Mouse (Mus musculus) heart, embryonic 15.5 days (tissue): ENCODE measurements around the gene Cdk10. TPM values are rescaled to one million over a fixed set of nuclear protein-coding genes. Genes with fewer than 3 reads are reported as not detected.
"Not testable (repeated sequence)": the region's sequence is repeated elsewhere in the genome, so short reads cannot be mapped to it uniquely, and the experiment has no call there.

Source experiments
- ATAC-seq: fragments of 200-750 bp; cut with Nextera tagmentation; replicated peaks from 2 replicates; pipeline ENCODE4 v1.8.0; 2017; ENCODE audit warnings: low read depth, moderate TSS enrichment; ENCODE audit not compliant: insufficient number of reproducible peaks, insufficient read depth, low FRiP score
- H3K27ac ChIP-seq: fragments of 300-500 bp; sonication (generic); 2 replicates; pipeline ENCODE4 v1.5.1; 2015; ENCODE audit warnings: mild to moderate bottlenecking, inconsistent platforms
- H3K27me3 ChIP-seq: fragments of 300-500 bp; sonication (generic); 2 replicates; pipeline ENCODE4 v1.6.1; 2015; ENCODE audit warnings: inconsistent platforms
- H3K36me3 ChIP-seq: fragments of 300-500 bp; sonication (generic); 2 replicates; pipeline ENCODE4 v1.6.1; 2015; ENCODE audit warnings: mild to moderate bottlenecking, inconsistent platforms
- H3K4me1 ChIP-seq: fragments of 300-500 bp; sonication (generic); replicated peaks from 2 replicates; pipeline ENCODE4 v1.6.1; 2015; ENCODE audit warnings: inconsistent platforms
- H3K4me2 ChIP-seq: fragments of 300-500 bp; sonication (generic); 2 replicates; pipeline ENCODE4 v1.6.1; 2015; ENCODE audit warnings: inconsistent platforms, mild to moderate bottlenecking, moderate library complexity
- H3K4me3 ChIP-seq: fragments of 300-500 bp; sonication (generic); 2 replicates; pipeline ENCODE4 v1.5.1; 2015; ENCODE audit warnings: mild to moderate bottlenecking, inconsistent platforms
- H3K9ac ChIP-seq: fragments of 300-500 bp; sonication (generic); 2 replicates; pipeline ENCODE4 v1.6.1; 2015; ENCODE audit warnings: mild to moderate bottlenecking, inconsistent platforms
- H3K9me3 ChIP-seq: fragments of 300-500 bp; sonication (generic); replicated peaks from 2 replicates; pipeline ENCODE4 v1.6.1; 2016; ENCODE audit warnings: inconsistent platforms
- WGBS: fragments of 180-500 bp; shearing (Covaris S2); methylation state at CpG from one replicate; pipeline ENCODE4 v1.1.7; 2015; ENCODE audit warnings: mixed read lengths; 5-methylcytosine and 5-hydroxymethylcytosine counted together
- polyA plus RNA-seq: library from polyadenylated mRNA; unstranded; fragments of >200 nt; fragmentation: Nextera tagmentation; extraction: Ambion mirVana; gene quantifications from 2 replicates; pipeline ENCODE4 v1.2.1, GENCODE M21; 2015

The Cdk10 gene
- 17.7 and 20.8 TPM in 2 replicates for polyA plus RNA-seq

DNA sequence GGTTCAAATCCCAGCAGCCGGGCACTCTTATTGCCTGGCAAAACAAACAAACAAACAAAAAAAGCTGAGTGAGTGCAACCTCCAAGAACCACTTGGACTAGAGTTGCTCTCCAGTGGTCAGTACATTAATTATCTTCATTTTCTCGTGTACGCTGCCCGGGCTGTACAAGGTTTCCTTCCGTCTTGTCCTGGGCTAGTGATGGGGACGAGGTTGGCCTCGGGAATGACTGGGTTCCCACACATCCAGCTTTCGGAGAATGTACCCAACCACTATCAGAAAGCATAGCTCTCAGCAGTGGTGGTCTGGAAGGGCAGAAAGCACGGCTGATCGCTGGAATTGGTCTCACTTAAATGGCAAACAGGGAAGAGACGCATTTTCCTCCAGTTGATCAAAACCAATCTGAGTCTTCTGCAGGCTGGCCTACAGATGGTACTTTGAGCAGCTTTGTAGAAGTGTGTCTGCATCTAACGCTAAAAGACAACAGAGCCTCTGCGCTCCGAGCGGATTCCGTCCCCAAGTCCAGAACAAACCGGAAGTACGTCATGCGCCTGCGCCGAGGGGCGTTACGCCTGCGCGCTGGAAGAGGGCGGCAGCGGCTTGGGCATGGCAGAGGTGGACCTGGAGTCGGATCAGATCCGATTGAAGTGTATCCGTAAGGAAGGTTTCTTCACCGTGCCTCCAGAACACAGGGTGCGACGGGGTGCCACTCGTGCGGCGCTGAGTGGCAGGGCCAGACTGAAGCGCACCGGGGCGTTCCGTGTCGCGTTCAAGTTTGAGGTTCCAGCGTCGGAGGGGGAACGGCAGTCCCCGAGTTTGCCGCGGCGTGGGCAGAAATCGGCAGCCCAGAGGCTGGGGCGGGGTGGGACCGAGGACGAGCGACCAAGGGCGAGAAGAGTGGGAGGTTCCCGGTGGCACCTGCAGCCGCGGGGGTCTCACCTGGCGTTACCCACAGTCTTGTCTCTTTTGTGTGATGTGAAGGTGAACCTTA lies at the start of gene Cdk10:
TSS of gene Cdk10 (plus strand) at position 565 of the 989 bp plus-strand sequence.
- Histone ChIP-seq H3K27me3 (no peaks in the 10 kb centered on the region), H3K9ac (peak within 1 kb of the TSS; percentile 83), H3K4me3 (peak within 1 kb of the TSS; percentile 64), H3K36me3 (peaks cover 21% of the 10 kb centered on the region), H3K27ac (peak within 1 kb of the TSS; percentile 82), H3K4me1 (peaks cover 14% of the 10 kb centered on the region), H3K4me2 (peak within 1 kb of the TSS; percentile 90), H3K9me3 (no peaks in the 10 kb centered on the region)
- 3% methylated on average over 59 of the region's 59 CpGs for WGBS
- peak; percentile 76; the same call in 1 of the 2 replicates for ATAC-seq

DNA sequence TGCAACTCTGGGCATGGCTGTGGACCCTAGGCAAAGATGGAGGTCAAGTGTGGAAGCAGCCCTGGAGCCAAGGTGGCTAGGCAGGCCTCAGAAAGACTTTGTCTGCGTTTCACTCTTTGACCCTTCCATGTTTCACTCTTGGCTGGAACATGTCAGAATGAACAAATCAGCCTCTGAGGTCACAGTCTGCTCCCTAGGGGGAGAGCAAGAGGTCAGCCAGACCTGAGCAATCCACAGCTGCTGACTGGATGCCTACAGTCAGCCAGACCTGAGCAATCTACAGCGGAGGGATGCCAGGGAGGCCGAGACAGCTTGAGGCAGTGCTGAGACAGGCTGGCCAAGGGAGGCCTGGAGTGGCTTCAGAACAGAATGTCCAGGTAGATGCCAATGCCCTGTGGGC lies 43.3 kb upstream of the Cdk10 start:
- Histone ChIP-seq H3K4me1 (peaks cover 10% of the 10 kb centered on the region), H3K27ac (no peak overlapping the region), H3K9me3 (no peaks in the 10 kb centered on the region), H3K9ac (no peak overlapping the region), H3K36me3 (no peaks in the 10 kb centered on the region), H3K4me3 (no peak overlapping the region), H3K27me3 (no peaks in the 10 kb centered on the region), H3K4me2 (no peak overlapping the region)
- ATAC-seq, result no peak
- 68% methylated on average over 3 of the region's 3 CpGs for WGBS

DNA sequence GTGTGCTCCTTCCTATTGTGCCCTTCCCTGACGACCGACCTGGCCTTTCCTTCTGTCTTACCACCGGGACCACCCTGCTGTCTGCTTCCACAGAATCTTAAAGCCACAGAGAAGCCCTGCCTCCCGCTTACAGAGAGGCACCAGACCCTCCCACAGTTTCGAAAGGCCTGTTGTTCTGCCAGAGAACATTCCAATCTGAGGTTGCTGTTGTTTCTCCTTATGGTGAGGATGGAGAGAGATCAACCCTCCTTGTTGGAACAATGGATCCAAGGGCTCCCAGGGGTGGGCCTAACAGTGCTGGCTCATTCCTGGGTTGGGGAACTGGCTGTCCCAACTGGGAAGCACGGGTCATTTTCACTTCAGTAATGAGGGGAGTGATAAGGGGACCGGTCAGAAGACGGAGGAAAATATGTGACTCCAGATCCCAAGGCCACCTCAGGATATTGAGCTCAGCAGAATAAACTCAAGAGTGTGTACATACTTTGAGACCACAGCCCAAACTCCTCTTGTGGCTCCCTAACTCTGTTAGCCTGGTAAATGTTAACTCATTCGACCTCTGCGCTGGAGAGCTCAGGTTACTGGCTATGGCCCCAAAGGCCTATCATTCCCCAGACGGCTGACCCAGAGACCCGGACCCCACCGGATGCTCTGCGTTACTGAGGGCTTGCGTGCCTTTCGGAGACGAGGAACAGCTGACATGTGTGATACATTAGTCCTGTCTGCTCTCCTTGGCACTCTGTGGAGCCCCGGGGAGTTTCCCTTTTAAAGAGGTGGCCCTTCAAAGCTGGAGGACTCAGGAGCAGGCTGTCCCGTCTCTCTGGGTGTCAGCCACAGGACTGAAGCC lies 38.9 kb upstream of the Cdk10 start, which contains the start of gene Dpep1:
TSS of gene Dpep1 (plus strand) at position 677 of the 844 bp plus-strand sequence.
- Histone ChIP-seq H3K27me3 (no peaks in the 10 kb centered on the region), H3K9ac (no peak within 1 kb of the TSS), H3K4me2 (no peak within 1 kb of the TSS), H3K27ac (peak within 1 kb of the TSS; percentile 57), H3K4me1 (peaks cover 15% of the 10 kb centered on the region), H3K9me3 (no peaks in the 10 kb centered on the region), H3K4me3 (no peak within 1 kb of the TSS), H3K36me3 (no peaks in the 10 kb centered on the region)
- WGBS, result 27% methylated on average over 19 of the region's 19 CpGs
- ATAC-seq, result peak; percentile 38; the same call in 1 of the 2 replicates

DNA sequence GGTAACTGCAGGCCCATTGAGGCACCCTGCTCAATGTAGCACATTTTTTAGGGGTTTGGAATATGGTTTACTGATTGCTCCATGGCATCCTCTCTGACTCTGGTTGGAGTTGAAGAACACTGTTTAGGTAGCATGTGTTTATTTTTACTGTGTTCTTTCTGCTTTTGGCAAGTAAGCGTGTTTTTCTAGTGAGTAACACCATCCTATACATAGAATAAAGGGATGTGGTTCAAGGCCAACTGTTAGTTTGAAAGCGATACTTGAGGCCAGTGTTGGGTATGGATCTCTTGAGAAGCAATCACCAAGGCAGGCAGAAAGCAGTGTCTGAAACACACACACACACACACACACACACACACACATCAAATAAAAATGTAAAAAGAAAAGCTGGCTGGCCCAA lies 36.6 kb upstream of the Cdk10 start:
- 73% methylated on average over 2 of the region's 2 CpGs for WGBS
- ATAC-seq, result no peak
- Histone ChIP-seq H3K4me3 (no peak overlapping the region), H3K36me3 (no peaks in the 10 kb centered on the region), H3K9ac (no peak overlapping the region), H3K4me1 (peaks cover 15% of the 10 kb centered on the region), H3K4me2 (no peak overlapping the region), H3K27me3 (no peaks in the 10 kb centered on the region), H3K27ac (no peak overlapping the region), H3K9me3 (no peaks in the 10 kb centered on the region)

DNA sequence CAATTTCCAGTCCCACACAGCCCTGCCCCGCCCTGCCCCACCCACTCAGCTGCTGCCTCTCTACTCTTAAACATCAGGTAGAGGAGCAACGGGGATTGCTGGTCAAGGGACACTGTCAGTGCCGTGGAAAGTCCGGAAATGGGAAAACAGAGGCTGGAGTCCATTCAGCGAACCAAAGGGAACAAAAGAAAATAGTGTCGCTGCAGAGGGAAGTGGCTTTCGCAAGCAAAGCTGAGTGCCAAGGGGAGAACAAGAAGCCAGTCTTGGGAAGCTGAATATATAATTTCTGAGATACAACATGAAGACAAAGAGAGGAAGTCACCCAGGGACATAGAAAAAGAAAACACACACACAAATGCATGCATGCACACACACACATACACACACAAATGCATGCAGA lies 35.8 kb upstream of the Cdk10 start:
- H3K9ac ChIP-seq, result no peak overlapping the region
- H3K4me3 ChIP-seq, result no peak overlapping the region
- H3K9me3 ChIP-seq, result no peaks in the 10 kb centered on the region
- no peaks in the 10 kb centered on the region for H3K36me3 ChIP-seq
- H3K27ac ChIP-seq, result no peak overlapping the region
- peaks cover 15% of the 10 kb centered on the region for H3K4me1 ChIP-seq
- no peak overlapping the region for H3K4me2 ChIP-seq
- ATAC-seq, result no peak
- no peaks in the 10 kb centered on the region for H3K27me3 ChIP-seq
- WGBS, result 70% methylated on average over 7 of the region's 7 CpGs

DNA sequence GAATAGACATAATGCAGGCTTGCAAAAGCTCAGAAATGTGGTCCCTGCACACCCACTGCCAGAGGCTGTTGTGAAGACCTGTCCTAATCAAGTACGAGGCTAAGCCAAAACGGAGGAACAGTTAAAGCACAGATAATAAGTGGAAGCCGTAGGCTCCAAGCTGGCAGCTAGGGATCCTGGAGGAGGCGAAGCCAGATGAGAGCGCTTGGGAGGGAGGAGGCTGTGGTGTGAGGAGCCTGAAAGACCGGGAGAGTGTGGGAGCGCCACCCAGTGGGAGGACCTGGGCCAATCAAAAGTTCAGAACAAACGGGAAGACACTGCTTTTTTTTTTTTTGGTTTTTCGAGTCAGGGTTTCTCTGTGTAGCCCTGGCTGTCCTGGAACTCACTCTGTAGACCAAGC lies 34.0 kb upstream of the Cdk10 start:
- no peak for ATAC-seq
- Histone ChIP-seq H3K27ac (no peak overlapping the region), H3K36me3 (no peaks in the 10 kb centered on the region), H3K4me1 (peaks cover 11% of the 10 kb centered on the region), H3K27me3 (no peaks in the 10 kb centered on the region), H3K9ac (no peak overlapping the region; the same call in 1 of the 2 replicates), H3K4me2 (peak overlapping the region; percentile 51), H3K4me3 (no peak overlapping the region), H3K9me3 (no peaks in the 10 kb centered on the region)
- WGBS, result 2% methylated on average over 9 of the region's 9 CpGs

DNA sequence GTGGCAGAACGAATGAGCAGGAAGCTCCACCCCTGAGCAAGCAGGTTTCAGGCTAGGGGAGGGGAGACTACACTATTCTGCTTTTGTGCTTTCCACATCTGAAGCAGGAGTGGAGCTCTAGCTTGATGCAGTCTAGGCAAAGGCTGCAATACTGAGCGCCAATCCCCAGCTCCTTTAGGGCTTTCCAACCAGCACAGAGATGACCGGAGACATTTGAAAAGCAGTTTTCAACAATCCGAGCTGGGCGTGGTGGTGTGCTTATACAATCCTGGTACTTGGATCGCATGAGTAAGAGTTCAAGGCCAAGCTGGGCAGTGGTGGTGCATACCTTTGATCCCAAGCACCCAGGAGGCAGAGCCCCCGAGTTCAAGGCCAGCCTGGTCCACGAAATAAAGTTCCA lies 32.7 kb upstream of the Cdk10 start:
- ATAC-seq, result no peak
- no peak overlapping the region for H3K9ac ChIP-seq
- no peaks in the 10 kb centered on the region for H3K9me3 ChIP-seq
- H3K4me1 ChIP-seq, result peaks cover 2% of the 10 kb centered on the region
- H3K27me3 ChIP-seq, result no peaks in the 10 kb centered on the region
- H3K27ac ChIP-seq, result no peak overlapping the region
- no peak overlapping the region for H3K4me3 ChIP-seq
- no peaks in the 10 kb centered on the region for H3K36me3 ChIP-seq
- 55% methylated on average over 8 of the region's 8 CpGs for WGBS
- no peak overlapping the region for H3K4me2 ChIP-seq

DNA sequence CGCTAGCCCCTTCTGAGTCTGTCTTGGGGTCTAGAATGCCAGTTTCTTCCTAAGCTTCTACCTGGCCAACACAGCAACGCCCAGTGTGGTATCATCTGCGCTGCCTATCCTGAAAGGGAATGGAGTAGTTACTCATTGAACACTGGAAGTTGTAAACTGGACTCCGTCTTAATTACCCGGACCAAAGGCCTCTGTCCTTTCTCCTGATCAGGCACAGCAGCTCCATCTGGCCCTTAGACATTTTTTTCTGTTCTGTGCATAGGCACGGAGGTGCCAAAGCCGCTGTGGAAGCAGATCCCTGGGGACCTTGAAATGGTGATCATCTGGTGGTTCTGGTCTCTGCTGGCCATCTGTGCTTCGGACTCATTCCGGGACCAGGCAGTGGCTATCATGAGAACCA lies 30.9 kb upstream of the Cdk10 start:
- Histone ChIP-seq H3K9ac (no peak overlapping the region), H3K4me1 (peaks cover 2% of the 10 kb centered on the region), H3K36me3 (no peaks in the 10 kb centered on the region), H3K9me3 (no peaks in the 10 kb centered on the region), H3K4me2 (no peak overlapping the region), H3K4me3 (no peak overlapping the region), H3K27me3 (no peaks in the 10 kb centered on the region), H3K27ac (no peak overlapping the region)
- 87% methylated on average over 9 of the region's 9 CpGs for WGBS
- no peak for ATAC-seq

DNA sequence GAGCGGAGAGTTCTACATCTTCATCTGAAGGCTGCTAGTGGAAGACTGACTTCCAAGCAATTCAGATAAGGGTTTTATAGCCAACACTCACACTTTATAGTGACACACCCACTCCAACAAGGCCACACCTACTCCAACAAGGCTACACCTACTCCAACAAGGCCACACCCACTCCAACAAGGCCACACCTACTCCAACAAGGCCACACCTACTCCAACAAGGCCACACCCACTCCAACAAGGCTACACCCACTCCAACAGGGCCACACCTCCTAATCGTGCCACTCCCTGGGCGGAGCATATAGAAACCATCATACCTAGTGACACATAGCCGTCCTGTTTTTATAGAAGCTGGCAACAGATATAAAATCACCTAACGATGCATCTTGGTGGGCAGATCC lies 27.6 kb upstream of the Cdk10 start:
- 73% methylated on average over 5 of the region's 5 CpGs for WGBS
- H3K4me2 ChIP-seq, H3K27me3 ChIP-seq, H3K4me1 ChIP-seq, H3K9ac ChIP-seq, H3K4me3 ChIP-seq, ATAC-seq, H3K9me3 ChIP-seq, H3K36me3 ChIP-seq, H3K27ac ChIP-seq: not testable (repeated sequence)

DNA sequence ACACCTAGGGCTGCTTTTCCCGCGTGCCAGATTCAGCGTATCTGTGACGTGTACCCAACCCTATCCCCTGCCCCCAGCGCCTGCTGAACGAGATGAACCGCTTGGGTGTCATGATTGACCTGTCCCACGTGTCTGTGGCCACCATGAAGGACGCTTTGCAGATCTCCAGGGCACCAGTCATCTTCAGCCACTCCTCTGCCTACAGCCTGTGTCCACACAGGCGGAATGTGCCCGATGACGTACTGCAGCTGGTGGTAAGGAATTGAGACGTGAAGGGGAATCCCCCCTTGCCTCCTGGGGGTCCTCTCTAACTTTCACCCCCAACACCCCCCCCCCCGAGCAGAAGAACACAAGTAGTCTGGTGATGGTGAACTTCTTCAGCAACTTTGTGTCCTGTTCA lies 24.8 kb upstream of the Cdk10 start:
- Histone ChIP-seq H3K27ac (no peak overlapping the region), H3K4me1 (no peaks in the 10 kb centered on the region), H3K9ac (no peak overlapping the region), H3K4me2 (no peak overlapping the region), H3K36me3 (peaks cover under 1% of the 10 kb centered on the region; the same call in 1 of the 2 replicates), H3K4me3 (no peak overlapping the region), H3K9me3 (no peaks in the 10 kb centered on the region), H3K27me3 (no peaks in the 10 kb centered on the region; the same call in 1 of the 2 replicates)
- 49% methylated on average over 14 of the region's 14 CpGs for WGBS
- no peak for ATAC-seq

DNA sequence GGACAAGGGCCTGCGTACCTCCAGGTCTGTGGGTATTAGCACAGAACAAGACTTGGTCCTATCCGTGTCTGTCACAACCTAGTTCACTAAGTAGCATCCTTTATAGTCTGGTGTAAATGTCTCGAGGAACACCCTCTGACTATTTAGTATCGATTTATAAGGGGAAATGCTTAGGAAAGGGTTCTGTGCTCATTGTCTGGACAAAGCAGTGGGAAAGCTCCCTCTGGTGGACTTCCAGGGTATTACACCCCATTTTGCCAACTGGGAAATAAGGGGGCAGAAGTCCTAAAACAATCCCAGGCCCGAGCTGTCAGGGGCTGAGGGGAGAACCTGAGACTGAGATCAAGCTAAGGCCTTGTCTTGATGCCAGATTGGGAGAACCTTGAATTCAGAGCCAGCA lies 22.4 kb upstream of the Cdk10 start:
- Histone ChIP-seq H3K27me3 (no peaks in the 10 kb centered on the region; the same call in 1 of the 2 replicates), H3K36me3 (peaks cover 17% of the 10 kb centered on the region), H3K9ac (no peak overlapping the region), H3K4me1 (no peaks in the 10 kb centered on the region), H3K4me3 (no peak overlapping the region), H3K27ac (no peak overlapping the region), H3K4me2 (no peak overlapping the region), H3K9me3 (no peaks in the 10 kb centered on the region)
- 25% methylated on average over 5 of the region's 5 CpGs for WGBS
- ATAC-seq, result no peak
